Mouse (Mus musculus): Measurements from ENCODE around the gene Gm11596. TPM values are rescaled to one million over a fixed set of nuclear protein-coding genes. Genes with fewer than 3 reads are reported as not detected.
"Not testable (repeated sequence)": the region's sequence is repeated elsewhere in the genome, so short reads cannot be mapped to it uniquely, and the experiment has no call there.

Gm11596 gene
- polyA plus RNA-seq, 1 experiment from 2014 or later, result not detected

GRCm38 (mm10) chr11:99778401-99778800 lies 14.9 kb downstream of the Gm11596 start:
- 30% methylated on average over 7 of the region's 7 CpGs for WGBS
- ATAC-seq (ENCODE audit: low read depth), result no peak
- no peaks in the 10 kb centered on the region for H3K27me3 ChIP-seq (ENCODE audit: control insufficient read depth, insufficient read depth, low read length)
- H3K9me3 ChIP-seq (ENCODE audit: control insufficient read depth, low read length), result no peaks in the 10 kb centered on the region
- H3K36me3 ChIP-seq (ENCODE audit: control insufficient read depth, insufficient read depth, low read length), result no peaks in the 10 kb centered on the region
- no peak overlapping the region for H3K27ac ChIP-seq (ENCODE audit: low read depth, low read length)
- no peak overlapping the region for H3K4me3 ChIP-seq (ENCODE audit: low read depth, low read length)
- H3K4me1 ChIP-seq (ENCODE audit: control insufficient read depth, insufficient read depth, low read length), result no peaks in the 10 kb centered on the region
- H3K9ac ChIP-seq (replicated peaks; ENCODE audit: low read depth, low read length), result no peak overlapping the region
- no peak overlapping the region for H3K4me2 ChIP-seq (ENCODE audit: low read depth, low read length)

GRCm38 (mm10) chr11:99772813-99773212 lies 20.5 kb downstream of the Gm11596 start, which contains the start of gene Gm11595:
Gene Gm11595, minus strand, starts transcription at chr11:99772913.
- not testable (repeated sequence) for H3K4me3 ChIP-seq (ENCODE audit: low read depth, low read length); H3K4me2 ChIP-seq (ENCODE audit: low read depth, low read length); H3K27ac ChIP-seq (ENCODE audit: low read depth, low read length); H3K4me1 ChIP-seq (ENCODE audit: control insufficient read depth, insufficient read depth, low read length); H3K9me3 ChIP-seq (ENCODE audit: control insufficient read depth, low read length); ATAC-seq (ENCODE audit: low read depth); H3K36me3 ChIP-seq (ENCODE audit: control insufficient read depth, insufficient read depth, low read length); H3K27me3 ChIP-seq (ENCODE audit: control insufficient read depth, insufficient read depth, low read length); H3K9ac ChIP-seq (replicated peaks; ENCODE audit: low read depth, low read length)

- no peak overlapping the region for H3K4me3 ChIP-seq (ENCODE audit: low read depth, low read length)
- H3K4me2 ChIP-seq (ENCODE audit: low read depth, low read length), result no peak overlapping the region
- 88% methylated on average over 2 of the region's 2 CpGs for WGBS
- no peaks in the 10 kb centered on the region for H3K4me1 ChIP-seq (ENCODE audit: control insufficient read depth, insufficient read depth, low read length)
- no peak overlapping the region for H3K27ac ChIP-seq (ENCODE audit: low read depth, low read length)
- no peaks in the 10 kb centered on the region for H3K27me3 ChIP-seq (ENCODE audit: control insufficient read depth, insufficient read depth, low read length)
- H3K36me3 ChIP-seq (ENCODE audit: control insufficient read depth, insufficient read depth, low read length), result no peaks in the 10 kb centered on the region
- H3K9me3 ChIP-seq (ENCODE audit: control insufficient read depth, low read length), result no peaks in the 10 kb centered on the region
- no peak for ATAC-seq (ENCODE audit: low read depth)
- H3K9ac ChIP-seq (replicated peaks; ENCODE audit: low read depth, low read length), result no peak overlapping the region
Measured at GRCm38 (mm10) chr11:99768410-99768809, 24.9 kb downstream of the Gm11596 start.

GRCm38 (mm10) chr11:99758877-99759276 lies 34.4 kb downstream of the Gm11596 start:
- Histone ChIP-seq H3K27ac (ENCODE audit: low read depth, low read length) (no peak overlapping the region), H3K4me3 (ENCODE audit: low read depth, low read length) (no peak overlapping the region), H3K27me3 (ENCODE audit: control insufficient read depth, insufficient read depth, low read length) (no peaks in the 10 kb centered on the region), H3K9me3 (ENCODE audit: control insufficient read depth, low read length) (no peaks in the 10 kb centered on the region), H3K9ac (replicated peaks; ENCODE audit: low read depth, low read length) (no peak overlapping the region), H3K4me1 (ENCODE audit: control insufficient read depth, insufficient read depth, low read length) (no peaks in the 10 kb centered on the region), H3K36me3 (ENCODE audit: control insufficient read depth, insufficient read depth, low read length) (no peaks in the 10 kb centered on the region), H3K4me2 (ENCODE audit: low read depth, low read length) (no peak overlapping the region)
- no peak for ATAC-seq (ENCODE audit: low read depth)
- WGBS, result 89% methylated on average over 1 of the region's 1 CpGs

GRCm38 (mm10) chr11:99743985-99744384 lies 49.3 kb downstream of the Gm11596 start:
- no peak overlapping the region for H3K4me3 ChIP-seq (ENCODE audit: low read depth, low read length)
- H3K4me2 ChIP-seq (ENCODE audit: low read depth, low read length), result no peak overlapping the region
- no peak overlapping the region for H3K27ac ChIP-seq (ENCODE audit: low read depth, low read length)
- H3K9ac ChIP-seq (replicated peaks; ENCODE audit: low read depth, low read length), result no peak overlapping the region
- no peaks in the 10 kb centered on the region for H3K36me3 ChIP-seq (ENCODE audit: control insufficient read depth, insufficient read depth, low read length)
- WGBS, result 91% methylated on average over 3 of the region's 3 CpGs
- no peaks in the 10 kb centered on the region for H3K27me3 ChIP-seq (ENCODE audit: control insufficient read depth, insufficient read depth, low read length)
- H3K9me3 ChIP-seq (ENCODE audit: control insufficient read depth, low read length), result no peaks in the 10 kb centered on the region
- no peak for ATAC-seq (ENCODE audit: low read depth)
- no peaks in the 10 kb centered on the region for H3K4me1 ChIP-seq (ENCODE audit: control insufficient read depth, insufficient read depth, low read length)

Other genes starting within 250 kb of the Gm11596 start
- gene Krtap3-3, start 242.6 kb downstream of the Gm11596 start, polyA plus RNA-seq (2014; fragmentation: Nextera tagmentation; extraction: Ambion mirVana), result not detected in 2 replicates
- not detected in 2 replicates for gene Krtap3-2, start 236.6 kb downstream of the Gm11596 start, polyA plus RNA-seq (2014; fragmentation: Nextera tagmentation; extraction: Ambion mirVana)
- not detected in 2 replicates for gene Gm11939, start 234.0 kb downstream of the Gm11596 start, polyA plus RNA-seq (2014; fragmentation: Nextera tagmentation; extraction: Ambion mirVana)
- not detected in 2 replicates for gene Krtap3-1, start 226.8 kb downstream of the Gm11596 start, polyA plus RNA-seq (2014; fragmentation: Nextera tagmentation; extraction: Ambion mirVana)
- not detected in 2 replicates for gene Krtap1-5, start 212.5 kb downstream of the Gm11596 start, polyA plus RNA-seq (2014; fragmentation: Nextera tagmentation; extraction: Ambion mirVana)
- not detected in 2 replicates for gene Krtap1-4, start 209.8 kb downstream of the Gm11596 start, polyA plus RNA-seq (2014; fragmentation: Nextera tagmentation; extraction: Ambion mirVana)
- not detected in 2 replicates for gene Krtap1-3, start 202.1 kb downstream of the Gm11596 start, polyA plus RNA-seq (2014; fragmentation: Nextera tagmentation; extraction: Ambion mirVana)
- not detected in 2 replicates for gene Krtap9-3, start 195.4 kb downstream of the Gm11596 start, polyA plus RNA-seq (2014; fragmentation: Nextera tagmentation; extraction: Ambion mirVana)
- not detected in 2 replicates for gene Gm11938, start 190.2 kb downstream of the Gm11596 start, polyA plus RNA-seq (2014; fragmentation: Nextera tagmentation; extraction: Ambion mirVana)
- gene Gm11937, start 183.3 kb downstream of the Gm11596 start, polyA plus RNA-seq (2014; fragmentation: Nextera tagmentation; extraction: Ambion mirVana), result not detected in 2 replicates
- gene Krtap2-4, start 178.6 kb downstream of the Gm11596 start, polyA plus RNA-seq (2014; fragmentation: Nextera tagmentation; extraction: Ambion mirVana), result not detected in 2 replicates
- not detected in 2 replicates for gene Gm11562, start 173.0 kb downstream of the Gm11596 start, polyA plus RNA-seq (2014; fragmentation: Nextera tagmentation; extraction: Ambion mirVana)
- not detected in 2 replicates for gene Krtap4-1, start 165.2 kb downstream of the Gm11596 start, polyA plus RNA-seq (2014; fragmentation: Nextera tagmentation; extraction: Ambion mirVana)
- gene Krtap4-2, start 158.4 kb downstream of the Gm11596 start, polyA plus RNA-seq (2014; fragmentation: Nextera tagmentation; extraction: Ambion mirVana), result not detected in 2 replicates
- not detected in 2 replicates for gene Krtap4-7, start 149.4 kb downstream of the Gm11596 start, polyA plus RNA-seq (2014; fragmentation: Nextera tagmentation; extraction: Ambion mirVana)
- gene Gm11555, start 143.2 kb downstream of the Gm11596 start, polyA plus RNA-seq (2014; fragmentation: Nextera tagmentation; extraction: Ambion mirVana), result not detected in 2 replicates
- not detected in 2 replicates for gene Gm11563, start 134.5 kb downstream of the Gm11596 start, polyA plus RNA-seq (2014; fragmentation: Nextera tagmentation; extraction: Ambion mirVana)
- not detected in 2 replicates for gene Krtap4-6, start 127.5 kb downstream of the Gm11596 start, polyA plus RNA-seq (2014; fragmentation: Nextera tagmentation; extraction: Ambion mirVana)
- not detected in 2 replicates for gene Gm14190, start 102.7 kb downstream of the Gm11596 start, polyA plus RNA-seq (2014; fragmentation: Nextera tagmentation; extraction: Ambion mirVana)
- gene Gm14180, start 59.2 kb downstream of the Gm11596 start, polyA plus RNA-seq (2014; fragmentation: Nextera tagmentation; extraction: Ambion mirVana), result not detected in 2 replicates
- gene Gm11595, start 20.6 kb downstream of the Gm11596 start, polyA plus RNA-seq (2014; fragmentation: Nextera tagmentation; extraction: Ambion mirVana), result not detected in 2 replicates
- not detected in 2 replicates for gene Krtap4-8, start 12.8 kb downstream of the Gm11596 start, polyA plus RNA-seq (2014; fragmentation: Nextera tagmentation; extraction: Ambion mirVana)
- not detected in 2 replicates for gene Krtap4-9, start 8.3 kb downstream of the Gm11596 start, polyA plus RNA-seq (2014; fragmentation: Nextera tagmentation; extraction: Ambion mirVana)
- not detected in 2 replicates for gene Gm11569, start 5.5 kb upstream of the Gm11596 start, polyA plus RNA-seq (2014; fragmentation: Nextera tagmentation; extraction: Ambion mirVana)
- gene Gm11554, start 11.0 kb upstream of the Gm11596 start, polyA plus RNA-seq (2014; fragmentation: Nextera tagmentation; extraction: Ambion mirVana), result not detected in 2 replicates
- gene Krtap4-13, start 16.4 kb upstream of the Gm11596 start, polyA plus RNA-seq (2014; fragmentation: Nextera tagmentation; extraction: Ambion mirVana), result not detected in 2 replicates
- gene Gm11564, start 22.2 kb upstream of the Gm11596 start, polyA plus RNA-seq (2014; fragmentation: Nextera tagmentation; extraction: Ambion mirVana), result not detected in 2 replicates
- not detected in 2 replicates for gene 2300003K06Rik, start 44.6 kb upstream of the Gm11596 start, polyA plus RNA-seq (2014; fragmentation: Nextera tagmentation; extraction: Ambion mirVana)
- gene Krtap4-16, start 58.1 kb upstream of the Gm11596 start, polyA plus RNA-seq (2014; fragmentation: Nextera tagmentation; extraction: Ambion mirVana), result not detected in 2 replicates
- not detected in 2 replicates for gene Gm11568, start 64.5 kb upstream of the Gm11596 start, polyA plus RNA-seq (2014; fragmentation: Nextera tagmentation; extraction: Ambion mirVana)
- not detected in 2 replicates for gene Gm11559, start 71.0 kb upstream of the Gm11596 start, polyA plus RNA-seq (2014; fragmentation: Nextera tagmentation; extraction: Ambion mirVana)
- gene Krtap9-1, start 79.9 kb upstream of the Gm11596 start, polyA plus RNA-seq (2014; fragmentation: Nextera tagmentation; extraction: Ambion mirVana), result not detected in 2 replicates
- not detected in 2 replicates for gene Gm11567, start 85.7 kb upstream of the Gm11596 start, polyA plus RNA-seq (2014; fragmentation: Nextera tagmentation; extraction: Ambion mirVana)
- gene Krtap31-1, start 114.5 kb upstream of the Gm11596 start, polyA plus RNA-seq (2014; fragmentation: Nextera tagmentation; extraction: Ambion mirVana), result not detected in 2 replicates
- not detected in 2 replicates for gene Gm11565, start 121.3 kb upstream of the Gm11596 start, polyA plus RNA-seq (2014; fragmentation: Nextera tagmentation; extraction: Ambion mirVana)
- not detected in 2 replicates for gene Krtap31-2, start 142.8 kb upstream of the Gm11596 start, polyA plus RNA-seq (2014; fragmentation: Nextera tagmentation; extraction: Ambion mirVana)
- not detected in 2 replicates for gene Krtap9-5, start 155.0 kb upstream of the Gm11596 start, polyA plus RNA-seq (2014; fragmentation: Nextera tagmentation; extraction: Ambion mirVana)
- not detected in 2 replicates for gene Krtap29-1, start 185.6 kb upstream of the Gm11596 start, polyA plus RNA-seq (2014; fragmentation: Nextera tagmentation; extraction: Ambion mirVana)
- 0.24 TPM in 1 of 2 replicates, not detected in the other for gene Krtap16-1, start 193.1 kb upstream of the Gm11596 start, polyA plus RNA-seq (2014; fragmentation: Nextera tagmentation; extraction: Ambion mirVana)
- 0.56 and 0.86 TPM in 2 replicates for gene Krtap17-1, start 200.5 kb upstream of the Gm11596 start, polyA plus RNA-seq (2014; fragmentation: Nextera tagmentation; extraction: Ambion mirVana)
- not detected in 2 replicates for gene Krt33a, start 222.7 kb upstream of the Gm11596 start, polyA plus RNA-seq (2014; fragmentation: Nextera tagmentation; extraction: Ambion mirVana)
- not detected in 2 replicates for gene Krt33b, start 236.4 kb upstream of the Gm11596 start, polyA plus RNA-seq (2014; fragmentation: Nextera tagmentation; extraction: Ambion mirVana)
- gene Krt34, start 248.1 kb upstream of the Gm11596 start, polyA plus RNA-seq (2014; fragmentation: Nextera tagmentation; extraction: Ambion mirVana), result not detected in 2 replicates

All from neural tube, embryonic 14.5 days (tissue).